Mouse (Mus musculus): ENCODE measurements around the gene Ssc5d. TPM values are rescaled to one million over a fixed set of nuclear protein-coding genes. Genes with fewer than 3 reads are reported as not detected.
"Not testable (repeated sequence)": the region's sequence is repeated elsewhere in the genome, so short reads cannot be mapped to it uniquely, and the experiment has no call there.

Ssc5d gene
- 1 to 10 TPM; 1.9 to 4.6 (median 2.5) TPM for total RNA-seq (2022)

DNA sequence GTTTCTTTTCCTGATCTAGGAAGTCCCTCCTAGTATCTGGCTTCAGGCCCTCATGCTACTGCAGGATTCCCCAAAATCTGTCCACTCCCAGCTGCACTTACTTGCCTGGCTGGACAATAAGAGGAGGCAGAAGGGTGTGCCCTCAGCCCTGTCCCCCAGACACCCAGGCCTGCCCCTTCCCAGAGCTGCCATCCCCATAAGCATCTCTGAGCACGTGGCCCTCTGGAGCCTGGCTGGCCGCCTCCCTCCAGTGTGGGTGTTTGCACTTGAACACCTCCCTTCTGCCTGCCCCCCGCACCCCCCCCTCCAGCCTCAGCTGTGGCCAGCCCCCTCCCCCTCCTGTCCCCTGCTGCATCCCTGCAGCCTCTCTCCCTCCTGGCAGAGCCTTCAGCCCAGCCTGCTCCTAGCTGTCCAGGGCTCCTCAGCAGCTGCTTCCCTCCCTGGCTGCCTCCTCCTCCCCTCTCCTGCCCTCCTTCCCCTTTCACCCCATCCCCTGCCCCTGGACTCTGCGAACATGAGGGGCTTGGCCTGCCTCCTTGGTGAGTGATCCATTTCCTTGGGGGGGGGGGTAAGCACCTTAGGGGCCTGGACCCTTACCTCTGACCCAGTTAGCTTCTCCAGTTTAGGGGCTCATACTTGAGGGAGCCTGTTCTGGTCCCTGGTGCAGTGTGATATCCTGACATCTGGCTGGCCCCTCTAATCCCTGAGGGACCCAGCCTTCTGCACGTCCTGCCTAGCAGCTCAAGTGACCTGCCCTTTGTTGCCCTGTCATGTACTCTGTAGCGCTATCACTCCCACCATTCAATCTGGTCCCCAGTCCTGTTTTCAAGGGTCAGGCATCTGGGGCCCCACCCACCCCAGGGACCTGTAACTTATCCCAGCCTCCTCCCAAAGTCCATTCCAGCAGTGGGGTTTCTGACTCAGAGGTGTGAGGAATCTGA, at the start of gene Ssc5d:
Ssc5d (plus strand) TSS at position 345 of the 941 bp plus-strand sequence.
- peak; percentile 57 to 75 for DNase-seq (ENCODE audit: low spot score in 2 of 2)

DNA sequence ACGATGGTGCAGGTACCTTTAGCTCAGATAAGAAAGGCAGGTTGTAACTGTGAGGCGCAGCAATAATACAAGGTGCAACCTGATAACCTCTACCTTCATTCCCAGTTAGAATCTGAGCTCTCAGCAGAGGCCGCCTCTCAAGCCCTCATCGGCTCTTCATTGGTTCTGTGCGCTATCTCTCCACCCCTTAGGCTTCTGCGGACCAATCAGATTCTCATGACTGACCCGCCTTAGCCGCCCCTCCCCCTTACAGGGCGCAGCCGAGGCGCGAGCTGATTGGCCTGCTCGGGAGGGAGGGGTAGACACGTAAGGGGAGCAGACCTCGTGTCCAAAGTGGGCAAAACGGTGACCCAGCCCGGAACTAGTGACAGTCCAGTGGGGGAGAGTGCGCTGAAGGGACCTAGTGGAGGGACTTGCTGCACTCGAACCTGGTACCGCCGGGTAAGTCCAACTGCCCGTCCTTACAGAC, 48.8 kb upstream of the Ssc5d start, which contains the start of gene Isoc2a:
Isoc2a (plus strand) TSS at position 401 of the 469 bp plus-strand sequence.
- peak; percentile 84 to 90 for DNase-seq (ENCODE audit: low spot score in 2 of 2)

DNA sequence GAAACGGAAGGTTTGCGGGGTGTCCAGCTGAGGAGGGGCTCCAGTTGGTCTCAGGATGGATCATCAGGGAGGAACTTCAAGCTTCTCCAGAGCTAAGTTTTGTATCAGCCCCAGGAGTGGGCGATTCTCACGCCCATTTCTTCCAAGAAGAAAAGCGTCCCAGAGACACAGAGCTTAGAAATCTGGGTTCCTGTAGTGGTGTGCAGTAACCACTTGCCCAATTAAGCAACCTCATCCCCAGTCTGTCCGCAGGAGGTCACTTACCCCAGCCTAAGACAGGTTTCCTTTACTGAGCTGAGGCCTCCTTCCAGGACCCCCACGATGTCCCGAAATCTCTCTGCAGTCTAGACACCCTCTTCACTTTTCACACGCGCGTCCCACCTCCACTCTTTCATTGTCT, 48.4 kb upstream of the Ssc5d start:
- DNase-seq (ENCODE audit: low spot score in 2 of 2) = no peak

DNA sequence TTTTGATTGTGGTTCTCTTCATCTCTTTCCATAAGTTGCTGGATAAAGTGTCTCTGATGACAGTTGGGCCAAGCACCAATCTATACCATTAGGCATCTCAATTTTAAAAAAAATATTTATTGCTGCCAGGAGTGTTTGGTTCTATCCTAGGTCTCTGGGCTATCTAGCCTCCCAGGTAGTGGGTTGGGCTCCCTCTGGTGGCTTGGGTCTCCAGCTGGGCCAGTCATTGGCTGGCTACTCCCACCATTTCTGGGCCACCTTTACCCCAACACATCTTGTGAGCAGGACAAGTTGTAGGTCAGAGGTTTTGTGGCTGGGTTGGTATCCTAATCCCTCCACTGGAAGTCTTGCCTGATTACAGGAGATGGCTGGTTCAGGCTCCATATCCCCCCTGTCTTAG, 47.4 kb upstream of the Ssc5d start:
- DNase-seq (ENCODE audit: low spot score in 2 of 2) = no peak

DNA sequence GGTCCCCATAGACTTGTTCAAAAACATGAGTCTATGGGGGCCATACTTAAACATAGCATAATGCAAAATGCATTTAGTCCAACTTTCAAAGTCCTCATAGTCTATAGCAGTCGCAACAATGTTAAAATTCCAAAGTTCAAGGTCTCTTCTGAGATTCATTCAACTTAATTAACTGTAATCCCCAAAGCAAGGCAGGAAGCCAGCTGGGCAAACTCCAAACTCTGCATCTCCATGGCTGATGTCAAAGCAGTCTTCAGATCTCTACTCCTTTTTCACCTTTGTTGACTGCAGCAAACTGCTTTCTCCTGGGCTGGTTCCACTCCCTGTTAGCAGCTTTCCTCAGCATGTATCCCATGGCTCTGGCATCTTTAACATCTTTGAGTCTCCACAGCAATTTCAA, 46.5 kb upstream of the Ssc5d start:
- DNase-seq (ENCODE audit: low spot score in 2 of 2) = not testable (repeated sequence)

DNA sequence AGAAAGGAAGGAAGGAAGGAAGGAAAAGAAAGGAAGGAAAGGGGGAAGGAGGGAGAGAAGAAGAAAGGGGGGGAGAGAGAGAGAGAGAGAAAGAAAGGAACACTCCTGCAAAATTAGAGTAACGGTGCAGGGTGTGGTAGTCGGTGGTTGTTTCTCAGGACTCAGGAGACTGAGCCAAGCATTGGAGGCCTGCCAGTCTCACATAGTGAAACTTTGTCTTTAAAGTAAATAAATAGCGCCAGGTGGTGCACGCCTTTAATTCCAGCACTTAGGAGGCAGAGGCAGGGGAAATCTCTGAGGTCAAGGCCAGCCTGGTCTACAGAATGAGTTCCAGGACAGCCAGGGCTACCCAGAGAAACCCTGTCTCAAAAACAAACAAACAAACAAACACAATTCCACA, 38.9 kb upstream of the Ssc5d start:
- no peak for DNase-seq (ENCODE audit: low spot score in 2 of 2)

DNA sequence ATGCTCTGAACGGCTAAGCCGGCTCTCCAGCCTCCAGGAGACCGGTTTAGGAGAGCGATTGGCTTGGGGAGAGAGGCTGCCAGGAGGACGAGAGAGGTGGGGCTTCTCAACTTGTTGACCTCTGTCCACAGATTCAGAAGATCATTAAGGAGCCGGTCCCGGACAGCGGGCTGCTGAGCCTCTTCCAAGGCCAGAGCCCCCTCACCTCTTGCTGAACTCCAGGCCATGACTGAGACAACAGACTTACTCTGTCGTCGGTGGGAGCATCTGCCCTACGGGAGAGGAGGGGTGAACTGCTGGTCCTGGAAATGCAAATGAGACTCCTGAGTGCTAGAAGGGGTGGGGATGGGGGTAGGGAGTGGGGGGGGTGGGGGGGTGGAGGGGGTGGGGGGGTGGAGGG, 30.4 kb upstream of the Ssc5d start:
- no peak for DNase-seq (ENCODE audit: low spot score in 2 of 2)

DNA sequence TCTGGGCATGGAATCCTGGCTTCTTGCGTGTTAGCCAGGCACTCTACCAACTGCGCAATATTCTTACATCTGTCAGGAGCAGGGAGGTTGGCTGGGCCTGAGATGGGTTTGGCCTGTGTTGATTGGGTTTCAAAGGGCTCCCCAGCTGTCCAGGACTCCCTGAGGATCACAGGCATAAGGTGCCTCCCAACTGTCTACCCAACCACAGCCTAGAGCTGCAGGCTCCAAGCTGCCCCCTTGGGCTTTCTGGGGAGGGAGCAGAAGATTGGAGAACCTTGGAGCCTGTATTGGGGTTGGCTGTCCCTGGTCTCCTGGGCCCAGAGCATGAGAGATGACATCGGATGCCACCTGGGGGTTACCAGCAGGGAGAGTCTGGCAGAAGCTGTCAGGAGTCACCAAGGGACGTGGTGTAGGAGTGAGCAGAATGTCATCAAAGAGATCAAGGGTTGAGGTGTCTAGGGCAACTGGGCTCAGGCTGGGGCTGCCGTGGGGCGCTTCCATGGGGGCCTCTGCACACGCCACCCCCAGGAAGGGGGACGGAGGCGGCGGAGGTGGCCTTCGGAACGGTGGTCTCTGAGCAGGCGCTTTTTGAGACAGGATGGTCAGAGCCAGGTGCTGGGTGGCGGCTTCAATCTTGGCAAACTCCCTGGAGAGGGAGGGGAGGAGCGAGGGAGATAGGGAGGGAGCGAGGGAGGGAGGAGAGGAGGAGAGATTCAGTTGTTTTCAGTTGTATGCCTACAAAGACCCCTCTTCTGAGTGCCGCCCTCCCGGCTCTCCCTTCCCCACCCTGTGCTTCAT, 26.5 kb upstream of the Ssc5d start:
- DNase-seq (ENCODE audit: low spot score in 2 of 2) = no peak

DNA sequence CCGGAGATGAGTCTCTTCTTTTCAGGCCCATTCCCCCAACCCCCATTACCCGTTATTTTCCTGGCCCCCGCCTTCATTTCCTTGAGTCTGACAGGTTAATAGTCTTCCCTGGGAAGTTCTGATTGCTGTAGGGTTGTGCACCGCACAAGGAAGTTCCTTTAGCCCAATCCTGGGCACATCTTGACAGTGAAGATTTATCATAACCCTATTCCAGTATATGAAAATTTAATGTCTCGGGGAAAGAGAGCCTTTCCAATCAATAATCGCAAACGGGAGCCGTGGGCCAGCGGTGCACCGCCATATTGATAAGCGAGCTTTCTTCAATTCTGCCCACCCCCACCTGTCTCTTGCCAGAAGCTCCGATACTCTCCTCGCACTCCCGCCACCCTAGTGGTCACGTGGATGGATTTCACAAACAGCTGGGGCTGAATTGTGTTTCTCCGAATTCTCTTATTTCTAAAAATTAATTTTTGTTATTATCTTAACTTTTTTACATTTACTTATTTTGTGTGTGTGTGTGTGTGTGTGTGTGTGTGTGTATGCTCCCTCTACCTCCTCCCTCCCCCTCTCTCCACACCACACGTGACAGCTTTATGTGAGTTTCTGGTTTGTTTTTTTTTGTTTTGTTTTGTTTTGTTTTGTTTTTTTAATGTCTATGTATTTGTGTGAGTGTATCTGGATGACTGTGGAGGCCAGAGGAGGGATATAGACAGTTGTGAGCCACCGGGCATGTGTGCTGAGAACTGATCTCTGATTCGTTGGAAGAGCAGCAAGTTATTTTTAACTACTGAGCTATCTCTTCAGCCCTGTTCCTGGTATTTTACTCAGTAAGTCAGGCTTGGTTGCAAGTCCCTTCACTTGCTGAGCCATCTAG, 25.7 kb upstream of the Ssc5d start:
- DNase-seq (ENCODE audit: low spot score in 2 of 2) = no peak

DNA sequence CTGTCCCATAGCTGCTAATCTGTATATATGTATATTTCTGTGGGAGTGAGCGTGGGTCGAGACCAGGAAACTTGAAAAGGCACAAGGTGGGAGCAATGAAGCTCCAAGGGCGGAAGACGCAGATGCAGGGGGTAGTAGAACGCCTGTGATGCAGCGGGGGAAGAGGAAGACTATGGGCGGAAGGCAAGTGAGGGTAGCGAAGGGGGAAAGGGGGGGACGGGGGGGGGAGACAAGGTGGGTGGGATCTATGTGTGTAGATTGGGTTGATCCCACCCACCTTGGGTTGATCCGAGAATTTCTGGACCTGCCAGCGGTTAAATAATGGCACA, 25.1 kb upstream of the Ssc5d start:
- DNase-seq (ENCODE audit: low spot score in 2 of 2) = no peak

DNA sequence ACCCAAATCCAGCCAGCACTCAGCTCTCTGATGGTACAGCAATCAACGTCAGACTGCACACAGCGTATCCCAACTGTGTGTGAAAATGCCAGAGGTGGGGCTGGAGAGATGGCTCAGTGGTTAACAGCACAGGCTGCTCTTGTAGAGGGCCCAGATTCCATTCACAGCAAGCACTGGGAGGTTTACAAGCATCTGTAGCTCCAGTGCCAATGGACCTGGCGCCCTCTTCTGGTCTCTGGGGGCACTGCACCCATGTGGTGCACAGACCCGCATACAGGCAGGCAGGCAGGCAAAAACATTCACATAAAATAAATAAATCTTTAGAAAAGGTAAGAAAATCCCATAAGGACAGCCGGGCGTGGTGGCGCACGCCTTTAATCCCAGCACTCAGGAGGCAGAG, 24.4 kb upstream of the Ssc5d start:
- DNase-seq (ENCODE audit: low spot score in 2 of 2) = no peak

DNA sequence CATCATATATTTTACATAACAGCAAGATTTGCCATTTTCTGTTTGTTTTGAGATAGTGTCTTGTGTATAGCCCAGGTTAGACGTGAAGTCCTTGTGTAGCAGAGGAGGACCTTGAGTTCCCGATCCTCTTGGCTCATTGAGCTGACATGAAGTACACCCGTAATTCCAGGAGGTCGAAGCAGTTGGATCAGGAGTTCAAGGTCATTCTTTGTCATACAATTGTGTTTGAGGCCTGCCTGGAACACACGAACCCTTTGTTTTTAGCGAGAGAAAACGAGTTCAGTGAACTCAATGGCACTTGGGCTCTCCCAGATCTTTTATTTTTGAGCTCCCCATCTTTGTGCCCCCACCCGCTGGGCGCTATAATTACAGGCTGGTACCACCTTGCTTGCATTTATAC, 23.2 kb upstream of the Ssc5d start:
- no peak for DNase-seq (ENCODE audit: low spot score in 2 of 2)

DNA sequence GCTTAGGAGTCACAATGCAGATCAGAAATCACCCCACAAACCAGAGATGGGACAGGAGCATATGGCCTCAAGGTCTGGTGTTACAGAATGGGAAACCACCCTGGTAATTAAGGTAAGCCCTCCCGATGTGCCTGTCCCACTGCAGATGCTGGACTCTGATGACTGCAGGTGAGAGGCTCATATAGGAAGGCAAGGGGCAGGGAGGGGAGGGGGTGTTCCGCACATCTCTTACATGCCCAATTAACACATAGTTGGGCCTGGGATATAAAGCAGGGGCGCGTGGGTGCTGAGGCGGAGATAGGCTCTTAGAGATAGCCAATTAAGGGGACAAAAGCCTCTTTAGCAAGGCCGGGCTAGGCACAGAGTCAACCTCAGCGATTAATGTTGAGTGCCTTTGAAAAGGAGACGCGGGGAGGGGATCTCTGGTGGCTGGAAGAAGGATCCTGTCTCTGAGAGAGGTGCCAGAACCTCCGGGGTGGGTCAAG, 19.1 kb upstream of the Ssc5d start, which contains the start of gene Gm36210:
Gm36210 (minus strand) TSS at position 51 of the 485 bp plus-strand sequence.
- no peak for DNase-seq (ENCODE audit: low spot score in 2 of 2)

DNA sequence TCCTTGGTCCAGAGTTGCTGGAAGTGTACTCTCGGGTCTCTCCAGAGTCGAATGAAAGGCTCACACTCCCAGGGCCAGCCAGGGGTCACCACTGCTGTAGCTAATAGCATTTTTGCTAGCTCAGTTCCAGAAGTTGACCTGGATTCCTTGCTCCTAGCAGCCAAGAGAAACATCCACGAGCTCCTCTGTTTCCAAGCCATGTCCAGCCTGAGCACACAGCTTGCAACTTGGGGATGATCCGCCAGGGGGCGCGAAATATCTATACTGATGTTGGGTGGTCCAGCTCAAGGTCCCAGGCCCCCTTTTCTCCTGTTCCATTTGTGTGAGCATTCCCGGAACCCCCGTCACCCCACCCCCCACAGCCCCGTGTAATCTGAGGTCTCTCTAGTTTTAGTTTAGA, 14.0 kb upstream of the Ssc5d start:
- DNase-seq (ENCODE audit: low spot score in 2 of 2) = peak in 1 of 2 experiments; percentile 56

DNA sequence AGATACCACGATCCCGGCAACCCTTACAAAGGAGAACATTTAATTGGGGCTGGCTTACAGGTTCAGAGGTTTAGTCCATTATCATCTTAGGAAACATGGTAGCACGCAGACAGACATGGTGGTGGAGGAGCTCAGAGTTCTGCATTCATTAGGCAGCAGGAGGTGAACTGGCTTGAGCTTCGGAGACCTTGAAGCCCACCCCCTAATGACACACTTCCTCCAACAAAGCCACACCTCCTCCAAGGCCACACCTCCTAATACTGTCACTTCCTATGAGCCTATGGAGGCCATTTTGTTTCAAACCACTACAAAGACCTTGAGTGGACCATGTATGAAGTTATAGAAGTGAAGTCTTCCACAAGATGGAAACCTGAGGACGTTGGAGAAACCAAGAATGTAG, 13.3 kb upstream of the Ssc5d start:
- DNase-seq (ENCODE audit: low spot score in 2 of 2) = no peak

DNA sequence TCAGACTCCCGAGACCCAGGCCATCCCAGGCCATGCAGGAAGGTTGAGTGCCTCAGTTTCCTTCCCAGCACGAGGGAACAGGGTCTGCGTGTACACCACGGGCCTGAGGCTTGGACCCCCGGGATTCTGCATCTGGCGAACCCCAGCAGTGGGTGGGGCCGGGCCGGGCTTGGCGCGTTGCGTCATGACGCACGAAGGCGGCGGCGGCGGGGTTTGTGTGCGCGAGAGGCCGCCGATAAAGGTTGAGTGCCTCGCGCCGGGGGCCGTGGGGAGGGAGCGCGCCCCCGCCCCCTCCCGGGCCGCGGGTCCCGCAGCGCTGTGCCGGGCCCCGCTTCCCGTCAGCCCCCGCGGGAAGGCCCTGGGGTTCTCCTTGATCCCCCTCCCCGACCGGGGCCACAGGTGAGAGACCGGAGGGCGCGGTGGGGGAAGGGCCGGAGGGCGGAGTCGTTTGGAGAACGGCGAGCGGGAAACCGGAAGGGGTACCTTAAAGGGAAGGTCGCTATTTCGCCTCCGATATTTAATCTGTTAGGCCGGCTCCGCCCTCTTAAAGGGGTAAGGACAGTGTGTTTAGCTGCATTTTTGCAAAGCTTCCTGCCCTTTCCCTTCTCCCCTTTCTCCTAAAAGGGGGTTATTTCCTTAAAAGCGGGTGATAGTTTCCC, 10.4 kb upstream of the Ssc5d start, which contains the start of gene Zfp628:
Zfp628 (plus strand) TSS at position 211 of the 659 bp plus-strand sequence.
- peak; percentile 88 to 89 for DNase-seq (ENCODE audit: low spot score in 2 of 2)

DNA sequence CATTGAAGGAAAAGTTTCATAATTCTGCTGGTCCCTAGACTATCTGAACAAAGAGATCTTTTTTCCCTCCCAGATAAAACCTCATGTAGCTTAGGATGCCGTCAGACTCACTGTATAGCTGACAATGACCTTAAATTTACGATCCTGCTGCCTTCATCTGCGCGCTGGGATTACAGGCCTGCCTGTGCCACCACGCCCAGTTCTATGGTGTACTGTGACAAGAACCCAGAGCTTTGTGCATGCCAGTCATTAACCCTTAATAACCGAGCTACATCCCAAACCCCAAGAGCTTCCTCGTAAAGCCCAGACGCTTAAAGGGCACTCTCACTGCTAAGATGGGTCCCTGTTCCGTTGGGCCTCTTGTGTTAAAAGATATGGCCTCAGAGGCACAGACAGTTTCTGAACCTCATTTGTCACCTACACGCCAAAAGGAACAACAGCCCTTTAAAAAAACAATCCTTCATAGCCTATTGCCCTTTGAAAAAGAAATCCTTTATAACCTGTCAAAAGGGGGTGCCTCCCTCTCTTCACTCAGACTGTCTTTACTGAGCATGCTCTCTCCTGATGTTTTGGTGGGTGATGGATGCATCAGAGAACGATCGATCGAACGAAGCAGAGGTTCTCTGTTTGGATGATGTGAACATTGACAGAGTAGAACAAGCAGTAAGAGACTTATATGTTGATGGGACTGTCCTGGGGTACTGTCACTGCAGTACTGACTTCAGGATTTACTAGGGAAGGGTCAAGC, 9.7 kb upstream of the Ssc5d start:
- DNase-seq (ENCODE audit: low spot score in 2 of 2) = no peak

DNA sequence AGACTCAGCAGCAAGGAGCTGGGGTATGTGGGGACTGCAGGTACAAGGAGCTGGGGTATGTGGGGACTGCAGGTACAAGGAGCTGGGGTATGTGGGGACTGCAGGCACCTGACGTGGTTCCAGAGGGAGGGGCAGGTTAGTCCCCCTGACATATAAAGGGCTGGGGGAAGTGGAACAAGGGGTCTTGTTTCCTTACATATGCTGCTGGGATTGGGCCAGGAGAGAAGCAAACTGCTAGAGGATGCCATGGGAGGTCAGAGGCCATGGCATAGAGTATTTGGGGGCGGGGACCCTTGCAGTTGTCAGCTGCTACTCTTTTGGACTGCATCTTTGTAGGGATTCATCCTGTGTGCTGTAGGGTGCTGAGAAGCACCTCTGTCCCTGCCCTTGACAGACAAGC, 8.1 kb upstream of the Ssc5d start:
- peak in 1 of 2 experiments; percentile 1 for DNase-seq (ENCODE audit: low spot score in 2 of 2)

DNA sequence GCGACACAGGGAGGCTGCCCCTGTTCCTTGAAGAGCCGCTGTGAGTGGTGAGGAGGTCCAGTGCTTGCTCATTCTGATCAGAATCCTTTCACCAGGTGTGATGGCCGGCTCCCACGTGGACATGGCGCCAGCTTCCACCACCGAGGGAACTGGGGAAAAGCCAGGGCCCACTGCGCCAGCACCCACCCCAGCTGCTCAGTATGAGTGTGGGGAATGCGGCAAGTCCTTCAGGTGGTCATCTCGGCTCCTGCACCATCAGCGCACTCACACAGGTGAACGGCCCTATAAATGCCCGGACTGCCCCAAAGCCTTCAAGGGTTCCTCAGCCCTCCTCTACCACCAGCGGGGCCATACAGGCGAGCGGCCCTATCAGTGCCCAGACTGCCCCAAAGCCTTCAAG, 6.9 kb upstream of the Ssc5d start:
- no peak for DNase-seq (ENCODE audit: low spot score in 2 of 2)

DNA sequence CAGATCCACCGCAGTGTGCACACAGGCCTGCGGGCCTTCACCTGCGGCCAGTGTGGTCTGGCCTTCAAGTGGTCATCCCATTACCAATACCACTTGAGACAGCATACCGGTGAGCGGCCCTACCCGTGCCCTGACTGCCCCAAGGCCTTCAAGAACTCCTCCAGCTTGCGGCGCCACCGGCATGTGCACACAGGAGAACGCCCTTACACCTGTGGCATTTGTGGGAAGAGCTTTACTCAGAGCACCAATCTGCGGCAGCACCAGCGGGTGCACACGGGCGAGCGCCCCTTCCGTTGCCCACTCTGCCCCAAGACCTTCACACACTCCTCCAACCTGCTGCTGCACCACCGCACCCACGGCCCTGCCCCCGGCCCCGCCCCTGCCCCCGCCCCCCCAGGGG, 6.5 kb upstream of the Ssc5d start:
- peak in 1 of 2 experiments; percentile 2 for DNase-seq (ENCODE audit: low spot score in 2 of 2)
